Mouse (Mus musculus) neutrophil, adult 5-6 weeks (primary cell): Measurements from ENCODE around the gene Il1b. TPM values are rescaled to one million over a fixed set of nuclear protein-coding genes. Genes with fewer than 3 reads are reported as not detected.

Source experiments
- ATAC-seq: fragments of 151-379, 151-347 bp; 2 replicates; pipeline ENCODE4 v1.8.0; 2017; ENCODE audit warnings: mild to moderate bottlenecking, moderate TSS enrichment; ENCODE audit not compliant: insufficient number of reproducible peaks, poor library complexity, low FRiP score, severe bottlenecking; ENCODE audit errors: extremely low read depth
- total RNA-seq: library from RNA; stranded (forward); fragments of 200-1000 nt; gene quantifications from 2 replicates; pipeline ENCODE4 v1.2.3, GENCODE M21; 2017

The Il1b gene
- total RNA-seq, 1 experiment from 2014 or later: 7,665 TPM

DNA sequence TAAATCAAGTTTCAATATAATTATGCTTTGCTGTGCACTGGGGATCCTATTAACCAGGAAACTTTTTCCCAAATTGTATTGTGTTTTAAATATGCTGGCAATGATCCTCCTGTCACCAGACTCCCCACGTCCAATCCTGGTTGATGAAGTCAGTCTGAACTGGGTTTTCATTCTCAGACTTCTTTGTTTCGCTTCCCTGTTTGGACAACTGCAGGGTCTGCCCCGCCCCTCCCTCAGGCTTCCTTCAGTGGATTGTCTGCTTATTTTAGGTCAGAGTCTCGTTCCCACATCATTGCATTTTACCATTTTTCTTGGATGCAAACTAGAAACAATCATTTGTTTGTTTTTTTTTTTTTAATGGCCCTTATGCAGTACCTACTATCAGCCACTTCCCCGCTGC, 9.3 kb upstream of the Il1b start:
- no peak for ATAC-seq

GRCm38 (mm10) chr2:129373307-129373706, 2.4 kb upstream of the Il1b start:
- ATAC-seq: peak; percentile 91

- no peak for ATAC-seq
These were observed 1.3 kb downstream of the Il1b start for GRCm38 (mm10) chr2:129369615-129370014.

DNA sequence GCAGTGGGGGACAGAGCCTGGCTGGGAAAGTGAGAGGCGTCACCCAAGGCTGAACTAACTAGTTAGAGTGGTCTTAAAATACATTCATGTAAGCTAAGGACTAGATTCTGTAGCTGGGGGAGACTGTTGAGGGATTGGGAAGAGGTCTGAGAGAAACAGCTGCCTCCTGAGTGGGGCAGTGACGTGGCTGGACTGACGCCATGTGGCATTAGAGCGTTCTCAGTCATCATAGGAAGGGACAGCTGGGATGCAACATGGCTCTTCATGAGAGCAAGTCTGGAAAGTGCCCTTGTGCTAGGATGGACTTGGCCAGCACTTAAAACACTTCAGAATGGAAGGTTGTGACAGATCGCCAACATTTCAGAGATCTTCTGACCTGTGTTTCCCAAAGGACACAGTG, 2.1 kb downstream of the Il1b start:
- ATAC-seq: no peak

DNA sequence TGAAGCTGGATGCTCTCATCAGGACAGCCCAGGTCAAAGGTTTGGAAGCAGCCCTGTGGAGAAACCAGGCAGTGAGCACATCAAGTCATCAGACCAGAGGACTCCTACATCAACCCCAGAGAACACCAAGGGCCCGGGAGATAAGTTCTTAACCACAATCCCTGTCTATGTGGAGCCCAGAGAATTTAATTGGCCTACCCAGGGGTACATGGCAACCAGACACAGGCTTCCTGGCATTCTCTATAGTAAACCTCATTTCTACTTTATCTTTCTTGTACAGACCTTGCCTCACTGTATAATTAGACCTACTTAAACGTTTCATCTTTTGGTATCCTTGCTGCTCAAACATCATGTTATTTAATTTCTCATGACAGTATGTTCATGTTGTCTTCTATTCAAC, 2.8 kb downstream of the Il1b start:
- no peak for ATAC-seq

DNA sequence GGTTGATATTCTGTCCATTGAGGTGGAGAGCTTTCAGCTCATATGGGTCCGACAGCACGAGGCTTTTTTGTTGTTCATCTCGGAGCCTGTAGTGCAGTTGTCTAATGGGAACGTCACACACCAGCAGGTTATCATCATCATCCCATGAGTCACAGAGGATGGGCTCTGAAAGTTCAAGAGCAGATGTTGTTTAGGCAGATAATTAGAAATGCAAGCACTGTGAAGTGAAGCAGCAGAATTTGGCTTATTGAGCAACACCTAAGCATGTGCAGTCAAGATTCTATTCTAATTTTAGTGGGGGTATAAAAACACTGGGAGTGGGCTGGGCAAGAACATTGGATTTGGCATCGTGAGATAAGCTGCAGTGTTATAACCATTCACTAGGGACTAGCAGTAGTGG, 3.7 kb downstream of the Il1b start:
- ATAC-seq: no peak

- no peak for ATAC-seq
These were observed 9.9 kb downstream of the Il1b start for GRCm38 (mm10) chr2:129360975-129361560.

- ATAC-seq: peak; percentile 18; the same call in 1 of the 2 replicates
These were observed 10.7 kb downstream of the Il1b start for GRCm38 (mm10) chr2:129360197-129360596.

GRCm38 (mm10) chr2:129338138-129338621, 32.8 kb downstream of the Il1b start:
- ATAC-seq: peak; percentile 94

- no peak for ATAC-seq
These were observed 37.5 kb downstream of the Il1b start for GRCm38 (mm10) chr2:129333471-129333870.

- no peak for ATAC-seq
These were observed 40.4 kb downstream of the Il1b start for GRCm38 (mm10) chr2:129330540-129330939.

DNA sequence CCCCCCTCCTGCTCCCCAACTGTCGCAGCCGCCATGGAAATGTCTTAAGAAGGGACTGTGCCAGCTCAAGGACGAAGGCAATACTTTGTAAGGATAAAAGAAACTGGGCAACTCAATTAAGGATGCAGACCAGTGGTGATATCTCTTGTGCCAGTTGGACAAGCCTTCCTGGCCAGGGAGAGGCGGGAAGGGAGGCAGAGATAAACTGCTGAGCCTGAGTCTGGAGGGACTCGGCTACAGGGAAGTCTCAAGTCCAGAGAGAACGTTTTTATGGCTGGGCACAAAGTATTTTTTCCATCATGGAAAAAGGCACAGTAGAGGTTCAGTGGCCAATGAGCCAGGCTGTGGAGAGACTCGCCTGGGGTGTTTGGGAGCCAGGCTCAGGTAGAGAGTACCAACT, 40.9 kb downstream of the Il1b start:
- ATAC-seq: no peak

GRCm38 (mm10) chr2:129328238-129328637, 42.7 kb downstream of the Il1b start:
- ATAC-seq: peak; percentile 75

DNA sequence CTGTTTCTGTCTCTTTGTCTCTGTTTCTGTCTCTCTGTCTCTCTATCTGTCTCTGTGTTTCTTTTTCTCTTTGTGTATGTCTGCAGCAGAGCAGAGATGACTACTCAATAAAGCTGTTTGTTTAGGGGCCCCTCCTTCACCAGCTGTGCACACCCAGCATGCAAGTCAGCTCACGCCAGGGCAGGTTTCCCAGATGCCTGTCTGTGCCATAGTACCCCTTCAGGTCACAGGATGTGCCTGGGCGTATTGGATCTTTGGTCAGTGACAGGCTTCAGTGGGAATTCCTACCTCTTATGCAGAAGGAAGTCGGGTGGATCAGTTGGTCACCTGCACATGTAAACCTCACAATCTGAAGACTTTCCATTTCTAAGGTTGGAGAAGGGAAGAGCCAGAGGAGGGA, 46.7 kb downstream of the Il1b start:
- no peak for ATAC-seq

- ATAC-seq: no peak
These were observed 48.8 kb downstream of the Il1b start for GRCm38 (mm10) chr2:129322117-129322635.

DNA sequence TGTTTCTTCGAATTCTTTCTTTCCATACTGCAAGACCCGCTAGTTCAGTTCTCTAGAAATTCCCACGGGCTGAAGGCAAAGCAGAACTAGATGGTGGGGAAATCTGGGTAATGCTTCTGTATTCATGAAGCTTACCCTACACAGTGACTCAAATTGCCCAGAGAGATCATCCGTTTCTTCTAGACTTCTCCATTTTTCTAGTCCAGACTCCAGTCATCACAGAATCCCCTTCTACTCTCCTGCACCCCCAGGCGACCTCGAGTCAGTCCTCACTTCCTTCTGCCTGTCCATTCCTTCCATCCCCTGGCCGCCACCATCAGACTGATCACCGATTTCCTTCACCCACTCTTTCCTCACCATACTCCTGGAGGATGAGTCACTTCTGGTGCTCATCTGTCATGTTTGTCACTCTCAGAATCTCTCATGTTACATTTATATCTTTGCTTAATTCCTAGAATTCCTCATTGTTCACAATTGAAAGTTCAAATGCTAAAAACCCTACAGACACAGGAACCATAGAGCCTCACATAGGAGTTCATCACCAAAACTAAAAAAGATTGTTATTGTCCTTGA, 50.8 kb downstream of the Il1b start:
- no peak for ATAC-seq

DNA sequence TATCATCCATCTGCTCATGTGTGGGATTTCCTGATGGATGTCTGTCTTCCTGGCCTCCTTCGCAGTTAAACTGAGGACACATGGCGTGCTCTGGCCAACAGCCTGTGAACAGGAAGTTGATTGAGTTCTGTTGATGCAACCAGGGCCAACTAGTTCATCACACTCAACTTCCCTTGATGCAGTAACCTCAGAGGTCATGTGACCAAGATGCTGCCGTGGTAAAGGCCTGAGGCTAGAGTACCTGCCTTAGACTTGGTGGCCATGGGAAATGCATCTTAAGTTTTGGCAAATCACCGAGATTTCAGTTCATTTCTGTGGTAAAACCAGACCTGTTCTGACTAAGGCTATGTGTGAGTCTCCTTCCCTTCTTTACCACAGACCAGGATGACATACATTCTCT, 55.1 kb downstream of the Il1b start:
- peak; percentile 91 for ATAC-seq

- peak; percentile 41; the same call in 1 of the 2 replicates for ATAC-seq
These were observed 56.1 kb downstream of the Il1b start for GRCm38 (mm10) chr2:129314880-129315279.
